Mouse (Mus musculus): ENCODE data around the gene Fpr3. TPM values are rescaled to one million over a fixed set of nuclear protein-coding genes. Genes with fewer than 3 reads are reported as not detected.

The Fpr3 gene
- polyA plus RNA-seq (2012; rRNA removed), result not detected in 2 replicates

DNA sequence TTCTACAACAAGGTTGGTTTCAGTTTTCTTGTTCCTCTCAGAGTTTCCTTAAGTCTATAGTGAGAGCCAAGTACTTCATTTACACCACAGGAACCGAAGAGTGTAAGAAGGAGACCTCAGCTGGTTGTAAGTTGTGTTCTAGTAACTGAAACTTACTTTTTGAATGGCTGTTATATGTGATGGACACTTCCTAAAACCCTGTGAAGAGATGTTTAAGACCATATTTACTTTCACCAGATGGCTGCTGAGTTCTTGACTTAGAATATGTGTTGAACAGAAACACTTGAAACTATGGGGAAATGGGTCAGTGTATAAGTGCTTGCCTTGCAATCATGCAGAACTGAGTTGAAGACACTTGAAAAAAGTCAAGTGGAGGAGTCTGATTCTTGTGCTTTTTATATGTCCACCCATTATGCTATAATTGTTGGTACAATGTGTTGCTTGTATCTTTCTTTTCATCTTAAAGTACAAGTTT is at the start of gene Fpr3, which contains the start of gene Fpr2:
Gene Fpr3, plus strand, starts transcription at position 79 of the 475 bp plus-strand sequence.
Gene Fpr2, plus strand, starts transcription at position 51 of the 475 bp plus-strand sequence.

GRCm38 (mm10) chr17:17855064-17855838 is 32.4 kb upstream of the Fpr3 start, which contains the start of gene Has1:
Gene Has1, minus strand, starts transcription at chr17:17855205.

GRCm38 (mm10) chr17:17883840-17884239 is 3.8 kb upstream of the Fpr3 start, which contains the start of gene Fpr1:
Gene Fpr1, minus strand, starts transcription at chr17:17883940.

Other genes starting within 250 kb of the Fpr3 start
- gene Vmn2r90, start 184.1 kb upstream of the Fpr3 start, polyA plus RNA-seq (2012; rRNA removed), result not detected in 2 replicates
- gene Spaca6, start 60.7 kb upstream of the Fpr3 start, polyA plus RNA-seq (2012; rRNA removed), result 45.5 and 51.2 TPM in 2 replicates
- gene Has1, start 32.6 kb upstream of the Fpr3 start, polyA plus RNA-seq (2012; rRNA removed), result 1.3 and 1.4 TPM in 2 replicates
- 0.38 and 0.40 TPM in 2 replicates for gene Fpr1, start 3.9 kb upstream of the Fpr3 start, polyA plus RNA-seq (2012; rRNA removed)
- gene Fpr2, start within 50 bp of the Fpr3 start, polyA plus RNA-seq (2012; rRNA removed), result 0.21 TPM in 1 of 2 replicates, not detected in the other
- not detected in 2 replicates for gene Fpr-rs4, start 133.9 kb downstream of the Fpr3 start, polyA plus RNA-seq (2012; rRNA removed)
- not detected in 2 replicates for gene Vmn2r124, start 161.6 kb downstream of the Fpr3 start, polyA plus RNA-seq (2012; rRNA removed)
- not detected in 2 replicates for gene Vmn2r91, start 197.2 kb downstream of the Fpr3 start, polyA plus RNA-seq (2012; rRNA removed)

Measured in ovary, adult 2 months (tissue).